Mouse (Mus musculus) 3T3-L1 (cell line): ENCODE measurements at regions not wholly inside any gene's neighbourhood (a gene's known extent, or its start where the extent isn't known, plus 50 kb on each side); places are given as distances from the start of the nearest gene placed in this dataset.

ENCODE experiments used
- DNase-seq: peaks from one replicate; pipeline ENCODE4 v3.0.0-alpha.2; 2015; ENCODE audit warnings: low read depth, low spot score

GRCm38 (mm10) chr4:154726636-154727045 is 59.0 kb upstream of the Actrt2 start:
- no peak for DNase-seq

- DNase-seq = no peak
Measured at GRCm38 (mm10) chr4:154727945-154728344, 60.3 kb upstream of the Actrt2 start.

- no peak for DNase-seq
Measured at GRCm38 (mm10) chr4:154730646-154731045, 63.0 kb upstream of the Actrt2 start.

GRCm38 (mm10) chr4:154731345-154731744 is 63.7 kb upstream of the Actrt2 start:
- no peak for DNase-seq

- no peak for DNase-seq
Measured at GRCm38 (mm10) chr4:154736071-154736470, 68.4 kb upstream of the Actrt2 start.

GRCm38 (mm10) chr4:154741123-154741890 is 73.6 kb upstream of the Actrt2 start:
- no peak for DNase-seq

- DNase-seq = no peak
Measured at GRCm38 (mm10) chr4:154746323-154747005, 78.8 kb upstream of the Actrt2 start.

- no peak for DNase-seq
Measured at GRCm38 (mm10) chr4:154747006-154747343, 79.3 kb upstream of the Actrt2 start.

- DNase-seq = peak; percentile 18
Measured at GRCm38 (mm10) chr4:154749160-154749559, 81.5 kb upstream of the Actrt2 start.

GRCm38 (mm10) chr4:154749996-154750395 is 82.3 kb upstream of the Actrt2 start:
- no peak for DNase-seq

GRCm38 (mm10) chr4:154750440-154751107 is 82.9 kb upstream of the Actrt2 start:
- no peak for DNase-seq

GRCm38 (mm10) chr4:154754445-154754844 is 82.8 kb upstream of the Ttc34 start:
- DNase-seq = no peak

GRCm38 (mm10) chr4:154756740-154757446 is 80.4 kb upstream of the Ttc34 start:
- DNase-seq = no peak

GRCm38 (mm10) chr4:154759881-154760280 is 77.4 kb upstream of the Ttc34 start:
- no peak for DNase-seq

- DNase-seq = no peak
Measured at GRCm38 (mm10) chr4:154764238-154764637, 73.0 kb upstream of the Ttc34 start.

GRCm38 (mm10) chr4:154766158-154766557 is 71.1 kb upstream of the Ttc34 start:
- DNase-seq = peak; percentile 2

- DNase-seq = no peak
Measured at GRCm38 (mm10) chr4:154771330-154772076, 65.8 kb upstream of the Ttc34 start.

- no peak for DNase-seq
Measured at GRCm38 (mm10) chr4:154772077-154772462, 65.2 kb upstream of the Ttc34 start.

GRCm38 (mm10) chr4:154773830-154774229 is 63.4 kb upstream of the Ttc34 start:
- no peak for DNase-seq

- no peak for DNase-seq
Measured at GRCm38 (mm10) chr4:154774332-154774731, 62.9 kb upstream of the Ttc34 start.

- peak; percentile 3 for DNase-seq
Measured at GRCm38 (mm10) chr4:154778818-154779217, 58.4 kb upstream of the Ttc34 start.
